Mouse (Mus musculus) liver, embryonic 14.5 days (tissue): Measurements from ENCODE around the gene Calcrl.

ENCODE experiments used
- CTCF ChIP-seq: IDR thresholded peaks from 2 replicates; pipeline ENCODE4 v1.5.1; 2016; ENCODE audit warnings: antibody characterized with exemption, low read depth, control low read depth
- EP300 ChIP-seq: IDR thresholded peaks from 2 replicates; pipeline ENCODE4 v1.6.1; 2016; ENCODE audit warnings: antibody characterized with exemption, low read depth

DNA sequence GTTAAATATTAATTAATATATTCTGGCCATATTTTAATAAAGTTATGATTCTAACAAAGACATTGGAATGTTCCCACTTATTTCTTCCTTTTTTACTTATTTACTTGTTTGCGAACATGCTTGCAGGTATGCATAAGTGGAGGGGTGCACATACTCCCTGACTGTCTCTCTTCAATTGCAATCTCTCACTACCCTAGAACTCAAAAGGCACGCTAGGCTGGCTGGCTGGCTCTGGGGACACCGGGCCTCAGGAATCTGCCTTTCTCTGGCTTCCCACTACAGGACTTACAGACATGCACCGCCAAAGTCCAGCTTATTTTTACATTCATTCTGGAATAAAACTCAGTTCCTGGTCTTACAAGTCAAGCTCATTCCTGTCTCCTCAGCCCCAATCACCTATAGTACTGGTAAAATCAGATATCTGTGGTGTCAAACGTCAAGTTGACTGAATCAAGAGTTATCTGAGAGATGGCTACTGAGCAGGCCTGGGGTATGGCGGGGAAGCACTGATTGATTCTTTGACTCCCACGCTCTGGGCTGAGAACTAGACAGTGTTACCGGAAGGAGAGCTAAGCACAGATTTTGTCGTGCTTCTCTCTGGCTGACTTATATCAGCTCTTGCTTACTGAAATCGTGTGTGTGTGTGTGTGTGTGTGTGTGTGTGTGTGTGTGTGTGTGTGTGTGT, 29.5 kb upstream of the Calcrl start:
- TF ChIP-seq CTCF (no peak), EP300 (no peak)
